Mouse (Mus musculus): Measurements from ENCODE around the gene Mroh2a. TPM values are rescaled to one million over a fixed set of nuclear protein-coding genes. Genes with fewer than 3 reads are reported as not detected.

The Mroh2a gene
- polyA plus RNA-seq, 1 experiment, result 0.42 TPM

- Histone ChIP-seq H3K27ac (ENCODE audit: insufficient read depth, low read length) (no peak overlapping the region), H3K27me3 (ENCODE audit: control insufficient read depth, insufficient read depth, low read length) (no peaks in the 10 kb centered on the region), H3K4me1 (ENCODE audit: control insufficient read depth, insufficient read depth, insufficient read length) (peaks cover 21% of the 10 kb centered on the region; the same call in 1 of the 2 replicates), H3K36me3 (ENCODE audit: control insufficient read depth, insufficient read depth, low read length) (peaks cover 3% of the 10 kb centered on the region; the same call in 1 of the 2 replicates), H3K4me3 (ENCODE audit: extremely low read depth, insufficient read depth, insufficient read length) (no peak overlapping the region)
- TF ChIP-seq CTCF (IDR thresholded peaks at IDR 0.05; ENCODE audit: extremely low read depth, insufficient read depth, insufficient read length, insufficient replicate concordance) (no peak), POLR2A (IDR thresholded peaks at IDR 0.05; ENCODE audit: low read depth, low read length) (no peak)
- whole genome bisulfite sequencing, result 82% methylated on average over 6 of the region's 6 CpGs
- DNase-seq (ENCODE audit: low read depth in 1 of 2, low spot score in 2 of 2), result no peak
These were observed 30.9 kb downstream of the Mroh2a start for GRCm38 (mm10) chr1:88257681-88258080.

DNA sequence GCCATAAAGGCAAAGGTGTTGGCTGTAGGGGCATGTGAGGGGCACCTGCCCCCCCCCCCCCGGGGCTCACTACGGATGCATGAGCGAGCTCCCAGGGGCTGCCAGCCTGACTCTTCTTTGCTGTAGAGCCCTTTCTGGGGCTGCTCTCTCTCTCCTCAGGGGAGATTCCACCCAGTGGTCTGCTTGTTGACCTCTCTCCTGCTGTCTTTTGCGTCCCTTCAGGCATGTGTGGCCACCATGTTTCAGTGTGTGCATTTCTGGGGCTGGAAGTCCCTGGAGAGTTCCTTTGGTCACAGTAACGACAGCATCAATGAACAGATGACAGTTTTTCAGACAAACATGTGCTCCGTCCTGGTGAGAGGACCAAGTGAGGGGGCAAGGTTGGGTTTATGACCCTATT is 31.6 kb downstream of the Mroh2a start:
- no peaks in the 10 kb centered on the region for H3K27me3 ChIP-seq (ENCODE audit: control insufficient read depth, insufficient read depth, low read length)
- no peak overlapping the region for H3K4me3 ChIP-seq (ENCODE audit: extremely low read depth, insufficient read depth, insufficient read length)
- peaks cover 5% of the 10 kb centered on the region; the same call in 1 of the 2 replicates for H3K36me3 ChIP-seq (ENCODE audit: control insufficient read depth, insufficient read depth, low read length)
- no peak for DNase-seq (ENCODE audit: low read depth in 1 of 2, low spot score in 2 of 2)
- no peak overlapping the region for H3K27ac ChIP-seq (ENCODE audit: insufficient read depth, low read length)
- H3K4me1 ChIP-seq (ENCODE audit: control insufficient read depth, insufficient read depth, insufficient read length), result peaks cover 16% of the 10 kb centered on the region; the same call in 1 of the 2 replicates
- WGBS, result 57% methylated on average over 6 of the region's 6 CpGs
- TF ChIP-seq CTCF (IDR thresholded peaks at IDR 0.05; ENCODE audit: extremely low read depth, insufficient read depth, insufficient read length, insufficient replicate concordance), result no peak
- TF ChIP-seq POLR2A (IDR thresholded peaks at IDR 0.05; ENCODE audit: low read depth, low read length), result no peak

GRCm38 (mm10) chr1:88258881-88259642 is 32.3 kb downstream of the Mroh2a start:
- no peak overlapping the region for H3K27ac ChIP-seq (ENCODE audit: insufficient read depth, low read length)
- peaks cover 12% of the 10 kb centered on the region; the same call in 1 of the 2 replicates for H3K4me1 ChIP-seq (ENCODE audit: control insufficient read depth, insufficient read depth, insufficient read length)
- no peak for DNase-seq (ENCODE audit: low read depth in 1 of 2, low spot score in 2 of 2)
- no peak overlapping the region for H3K4me3 ChIP-seq (ENCODE audit: extremely low read depth, insufficient read depth, insufficient read length)
- H3K27me3 ChIP-seq (ENCODE audit: control insufficient read depth, insufficient read depth, low read length), result no peaks in the 10 kb centered on the region
- peaks cover 11% of the 10 kb centered on the region for H3K36me3 ChIP-seq (ENCODE audit: control insufficient read depth, insufficient read depth, low read length)
- no peak for TF ChIP-seq POLR2A (IDR thresholded peaks at IDR 0.05; ENCODE audit: low read depth, low read length)
- no peak for TF ChIP-seq CTCF (IDR thresholded peaks at IDR 0.05; ENCODE audit: extremely low read depth, insufficient read depth, insufficient read length, insufficient replicate concordance)
- WGBS, result 47% methylated on average over 8 of the region's 8 CpGs

DNA sequence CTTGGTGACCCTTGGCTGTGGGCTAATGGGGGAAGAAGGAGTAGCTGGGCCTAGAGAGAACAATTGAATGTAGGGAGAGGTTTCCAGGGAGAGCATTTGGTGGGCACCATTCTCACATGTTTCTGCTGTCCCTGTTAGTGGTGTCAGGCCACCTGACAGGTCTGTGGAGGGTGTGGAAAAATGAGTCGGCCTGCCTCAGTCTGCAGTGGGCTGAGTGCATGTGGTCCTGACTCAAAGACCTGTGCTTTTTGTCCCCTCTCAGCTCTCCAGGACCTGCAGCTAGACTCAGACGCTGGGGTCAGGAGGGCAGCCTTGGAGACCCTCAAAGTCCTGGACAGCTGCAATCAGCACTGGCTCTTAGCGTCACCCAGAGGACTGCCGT is 32.8 kb downstream of the Mroh2a start:
- WGBS, result 83% methylated on average over 4 of the region's 4 CpGs
- DNase-seq (ENCODE audit: low read depth in 1 of 2, low spot score in 2 of 2), result no peak
- Histone ChIP-seq H3K27ac (ENCODE audit: insufficient read depth, low read length) (no peak overlapping the region), H3K27me3 (ENCODE audit: control insufficient read depth, insufficient read depth, low read length) (no peaks in the 10 kb centered on the region), H3K36me3 (ENCODE audit: control insufficient read depth, insufficient read depth, low read length) (peaks cover 16% of the 10 kb centered on the region), H3K4me3 (ENCODE audit: extremely low read depth, insufficient read depth, insufficient read length) (no peak overlapping the region), H3K4me1 (ENCODE audit: control insufficient read depth, insufficient read depth, insufficient read length) (peaks cover 12% of the 10 kb centered on the region; the same call in 1 of the 2 replicates)
- TF ChIP-seq CTCF (IDR thresholded peaks at IDR 0.05; ENCODE audit: extremely low read depth, insufficient read depth, insufficient read length, insufficient replicate concordance) (no peak), POLR2A (IDR thresholded peaks at IDR 0.05; ENCODE audit: low read depth, low read length) (no peak)

DNA sequence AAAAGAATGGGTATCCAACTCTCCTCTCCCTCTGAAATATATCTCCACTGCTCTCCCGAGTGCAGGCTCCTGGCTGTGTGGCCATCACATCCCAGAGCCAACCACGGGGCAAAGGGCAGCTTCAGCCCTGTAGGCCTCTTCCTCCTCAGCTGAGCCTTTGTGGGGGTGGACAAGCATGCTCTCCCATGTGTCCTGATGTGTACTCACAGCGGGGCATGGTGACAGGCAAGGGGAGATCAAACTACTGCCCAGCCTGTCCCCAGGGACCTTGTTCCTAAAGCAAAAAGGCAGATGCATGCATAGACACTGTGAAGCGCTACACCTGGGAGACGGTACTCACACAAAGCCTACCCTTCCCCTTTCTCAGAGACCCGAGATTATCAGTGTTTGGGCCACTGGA is 33.3 kb downstream of the Mroh2a start:
- 67% methylated on average over 6 of the region's 6 CpGs for WGBS
- Histone ChIP-seq H3K4me1 (ENCODE audit: control insufficient read depth, insufficient read depth, insufficient read length) (peaks cover 12% of the 10 kb centered on the region; the same call in 1 of the 2 replicates), H3K36me3 (ENCODE audit: control insufficient read depth, insufficient read depth, low read length) (peaks cover 21% of the 10 kb centered on the region), H3K27me3 (ENCODE audit: control insufficient read depth, insufficient read depth, low read length) (no peaks in the 10 kb centered on the region), H3K27ac (ENCODE audit: insufficient read depth, low read length) (no peak overlapping the region), H3K4me3 (ENCODE audit: extremely low read depth, insufficient read depth, insufficient read length) (no peak overlapping the region)
- TF ChIP-seq POLR2A (IDR thresholded peaks at IDR 0.05; ENCODE audit: low read depth, low read length) (no peak), CTCF (IDR thresholded peaks at IDR 0.05; ENCODE audit: extremely low read depth, insufficient read depth, insufficient read length, insufficient replicate concordance) (no peak)
- DNase-seq (ENCODE audit: low read depth in 1 of 2, low spot score in 2 of 2), result no peak

DNA sequence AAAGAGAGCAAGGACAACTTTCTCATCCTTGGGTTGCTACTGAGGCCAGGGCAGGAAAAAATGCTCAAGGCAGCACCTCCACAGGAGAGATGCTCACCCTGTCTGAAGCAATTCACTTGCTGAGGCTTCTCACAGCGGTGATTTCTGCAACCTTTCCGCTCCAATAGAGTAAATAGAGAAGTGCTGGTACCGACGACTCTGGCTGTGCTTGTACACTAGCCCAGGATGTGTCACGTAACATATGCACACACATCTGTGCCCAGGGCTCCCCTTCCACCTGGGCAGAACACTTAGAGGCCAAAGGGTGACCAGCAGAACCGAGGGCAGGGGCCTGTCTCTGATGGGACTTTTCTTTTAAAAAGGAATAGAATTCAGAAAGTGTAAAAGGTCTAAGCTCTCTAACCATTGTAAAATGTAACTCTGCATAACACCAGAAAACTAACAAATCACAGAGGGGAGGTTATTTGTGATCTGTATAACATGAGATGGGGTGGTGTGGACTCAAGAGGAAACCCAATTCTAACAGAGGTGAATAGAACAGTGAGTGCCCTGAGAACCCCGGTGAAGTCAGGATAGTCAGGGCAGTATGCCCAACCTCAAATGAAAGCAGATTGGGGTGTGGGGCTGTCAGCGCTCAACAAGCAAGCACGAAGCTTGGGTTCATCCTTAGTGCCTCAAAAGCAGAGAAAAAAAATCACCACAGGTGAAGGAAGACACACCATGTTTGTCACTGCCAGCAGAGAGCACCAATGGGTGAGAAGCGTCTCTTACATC is 34.0 kb downstream of the Mroh2a start:
- no peak overlapping the region for H3K27ac ChIP-seq (ENCODE audit: insufficient read depth, low read length)
- DNase-seq (ENCODE audit: low read depth in 1 of 2, low spot score in 2 of 2), result no peak
- peaks cover 12% of the 10 kb centered on the region; the same call in 1 of the 2 replicates for H3K4me1 ChIP-seq (ENCODE audit: control insufficient read depth, insufficient read depth, insufficient read length)
- H3K4me3 ChIP-seq (ENCODE audit: extremely low read depth, insufficient read depth, insufficient read length), result no peak overlapping the region
- TF ChIP-seq POLR2A (IDR thresholded peaks at IDR 0.05; ENCODE audit: low read depth, low read length) (no peak), CTCF (IDR thresholded peaks at IDR 0.05; ENCODE audit: extremely low read depth, insufficient read depth, insufficient read length, insufficient replicate concordance) (no peak)
- WGBS, result 67% methylated on average over 10 of the region's 10 CpGs
- peaks cover 28% of the 10 kb centered on the region for H3K36me3 ChIP-seq (ENCODE audit: control insufficient read depth, insufficient read depth, low read length)
- H3K27me3 ChIP-seq (ENCODE audit: control insufficient read depth, insufficient read depth, low read length), result no peaks in the 10 kb centered on the region
